Mouse (Mus musculus): ENCODE measurements at regions not wholly inside any gene's neighbourhood (a gene's known extent, or its start where the extent isn't known, plus 50 kb on each side); places are given as distances from the start of the nearest gene placed in this dataset.
"Not testable (repeated sequence)": the region's sequence is repeated elsewhere in the genome, so short reads cannot be mapped to it uniquely, and the experiment has no call there.

- peak; percentile 62 for DNase-seq (ENCODE audit: low spot score)
These were observed 636.8 kb upstream of the Olfr1507 start for GRCm38 (mm10) chr14:53132390-53132789.

- peak; percentile 61 for DNase-seq (ENCODE audit: low spot score)
These were observed 626.2 kb upstream of the Olfr1507 start for GRCm38 (mm10) chr14:53121704-53122103.

DNA sequence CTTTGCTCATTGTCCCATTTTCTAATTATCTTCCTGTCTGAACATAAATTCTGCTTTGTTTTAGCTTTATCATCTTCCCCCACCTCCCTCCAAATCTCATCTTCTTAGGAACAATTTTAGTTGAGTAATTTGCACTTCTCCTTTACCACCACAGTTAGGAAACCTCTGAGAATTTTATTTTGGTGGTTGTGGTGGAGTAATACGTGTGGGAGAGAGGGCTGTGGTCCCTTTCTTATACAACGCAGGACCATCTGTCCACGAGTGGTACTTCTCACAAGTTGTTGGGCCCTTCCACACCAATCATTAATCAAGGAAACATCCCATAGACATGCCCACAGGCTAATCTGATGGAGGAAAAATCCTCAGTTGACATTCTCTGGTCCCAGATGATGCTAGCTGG lies 614.2 kb upstream of the Olfr1507 start:
- DNase-seq (ENCODE audit: low spot score), result not testable (repeated sequence)

GRCm38 (mm10) chr14:53101362-53101761 lies 605.8 kb upstream of the Olfr1507 start:
- DNase-seq (ENCODE audit: low spot score), result peak; percentile 21

DNA sequence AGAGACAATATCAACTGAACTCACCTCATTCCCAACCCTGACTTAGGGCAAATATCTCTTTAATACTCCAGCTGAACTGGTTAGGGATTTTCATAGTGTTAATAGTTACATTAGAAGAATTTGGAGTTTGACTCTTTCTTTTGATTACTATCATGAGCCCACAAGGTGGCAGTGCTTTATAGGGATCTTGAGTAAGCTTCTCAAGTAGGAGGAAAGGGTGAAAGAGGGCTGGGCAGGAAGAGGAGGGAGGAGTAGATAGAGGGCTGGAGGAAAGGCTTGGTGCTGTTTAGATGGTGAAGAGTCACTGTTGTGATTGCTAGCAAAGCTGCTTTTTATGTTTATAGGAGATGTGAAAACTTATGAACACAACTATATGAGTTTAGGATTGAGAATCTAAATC lies 595.4 kb upstream of the Olfr1507 start:
- not testable (repeated sequence) for DNase-seq (ENCODE audit: low spot score)

DNA sequence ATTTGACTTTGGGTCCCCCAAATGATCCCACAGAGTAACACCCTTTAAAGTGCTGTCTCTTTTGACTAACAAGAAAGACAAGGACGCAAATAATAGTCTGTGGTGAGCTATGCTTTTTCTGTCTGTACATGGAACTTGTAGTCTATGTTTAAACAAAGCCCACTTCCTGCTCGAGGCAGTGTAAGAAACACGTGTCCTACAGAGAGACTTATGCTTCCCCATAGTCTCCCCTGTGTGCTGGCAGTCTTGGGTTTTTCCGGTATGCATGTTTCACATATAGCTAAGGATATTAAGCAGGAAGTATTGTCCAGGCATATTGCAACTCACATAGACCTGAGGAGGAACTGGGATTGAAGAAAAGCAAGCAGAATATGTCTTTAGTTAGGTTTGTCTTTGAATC lies 586.3 kb upstream of the Olfr1507 start:
- DNase-seq (ENCODE audit: low spot score), result peak; percentile 34

DNA sequence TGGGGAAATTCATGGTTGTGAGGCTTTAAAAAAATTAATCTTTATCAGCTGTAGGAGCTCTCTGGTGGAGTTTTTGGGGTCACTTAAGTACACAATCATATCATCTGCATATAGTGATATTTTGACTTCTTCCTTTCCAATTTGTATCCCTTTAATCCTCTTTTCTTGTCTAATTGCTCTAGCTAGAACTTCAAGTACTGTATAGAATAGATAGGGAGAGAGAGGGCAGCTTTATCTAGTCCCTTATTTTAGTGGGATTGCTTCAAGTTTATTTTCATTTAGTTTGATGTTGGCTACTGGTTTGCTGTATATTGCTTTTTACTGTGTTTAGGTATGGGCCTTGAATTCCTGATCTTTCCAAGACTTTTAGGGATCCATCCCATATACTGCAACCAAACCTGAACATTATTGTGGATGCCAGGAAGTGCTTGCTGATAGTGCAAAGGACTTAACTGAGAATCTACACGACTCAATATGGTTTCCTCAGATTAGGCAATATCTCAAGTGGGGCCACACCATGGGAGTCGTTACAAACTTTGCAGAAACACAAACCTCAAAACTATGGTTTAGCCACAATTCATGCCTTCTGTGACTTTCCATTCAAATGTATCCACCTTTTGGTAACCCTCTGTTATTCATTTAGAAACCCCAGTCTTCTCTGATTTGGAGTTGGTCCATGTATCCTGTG lies 585.6 kb upstream of the Olfr1507 start:
- not testable (repeated sequence) for DNase-seq (ENCODE audit: low spot score)

DNA sequence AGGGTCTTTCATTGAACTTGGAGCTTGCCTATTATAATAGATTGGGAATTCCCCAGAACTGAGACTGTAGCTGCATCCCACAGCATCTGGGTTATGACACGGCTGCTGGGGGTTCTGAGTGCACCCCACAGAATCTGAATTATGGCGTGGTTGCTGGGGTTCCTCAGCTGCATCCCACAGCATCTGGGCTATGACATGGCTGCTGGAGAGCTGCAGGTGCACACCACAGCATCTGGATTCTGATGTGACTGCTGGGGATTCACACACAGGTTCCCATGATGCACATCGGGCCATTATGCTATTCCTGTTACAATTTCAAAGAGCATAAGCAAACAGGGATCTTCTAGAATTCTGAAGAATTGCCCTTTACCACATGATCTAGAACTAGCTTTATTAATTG lies 585.0 kb upstream of the Olfr1507 start:
- not testable (repeated sequence) for DNase-seq (ENCODE audit: low spot score)

GRCm38 (mm10) chr14:53075937-53076336 lies 580.4 kb upstream of the Olfr1507 start:
- not testable (repeated sequence) for DNase-seq (ENCODE audit: low spot score)

DNA sequence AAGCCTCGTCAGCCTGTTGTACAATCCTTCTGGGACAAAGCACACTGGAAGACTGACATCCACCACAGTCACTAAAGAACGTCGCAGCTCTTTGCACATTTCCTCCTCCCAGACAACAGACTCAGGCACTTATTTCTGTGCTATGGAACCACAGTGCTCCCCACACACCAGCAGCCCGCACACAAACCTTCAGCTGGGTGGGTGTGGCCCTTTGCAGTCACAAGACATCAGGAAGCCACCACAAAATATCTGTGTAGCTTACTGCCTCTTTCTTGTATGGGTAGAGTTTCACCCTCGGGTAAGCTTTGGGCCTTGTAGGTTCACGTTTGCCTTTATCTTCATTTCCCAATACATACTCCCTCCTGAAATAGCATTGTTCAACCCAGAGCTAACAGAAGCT lies 577.6 kb upstream of the Olfr1507 start:
- DNase-seq (ENCODE audit: low spot score), result peak; percentile 48

DNA sequence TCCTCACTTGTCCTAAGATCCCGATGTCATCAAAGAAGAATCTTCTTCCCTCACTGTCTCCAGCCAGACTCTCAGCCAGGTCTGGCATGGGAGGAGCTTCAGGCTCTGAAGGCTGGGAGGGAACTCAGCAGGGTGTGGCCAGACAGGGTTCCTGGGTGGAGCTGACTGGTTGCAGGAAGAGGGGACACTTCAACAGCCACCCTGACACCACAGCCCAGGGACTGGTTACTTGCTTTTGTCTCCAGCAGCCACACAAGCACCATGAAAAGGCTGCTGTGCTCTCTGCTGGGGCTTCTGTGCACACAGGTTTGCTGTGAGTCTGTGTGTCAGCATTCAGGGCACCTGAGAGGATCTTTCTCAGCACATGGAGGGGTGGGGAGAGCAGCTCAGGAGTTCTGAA lies 577.0 kb upstream of the Olfr1507 start:
- peak; percentile 7 for DNase-seq (ENCODE audit: low spot score)

- not testable (repeated sequence) for DNase-seq (ENCODE audit: low spot score)
These were observed 558.9 kb upstream of the Olfr1507 start for GRCm38 (mm10) chr14:53054439-53054838.

DNA sequence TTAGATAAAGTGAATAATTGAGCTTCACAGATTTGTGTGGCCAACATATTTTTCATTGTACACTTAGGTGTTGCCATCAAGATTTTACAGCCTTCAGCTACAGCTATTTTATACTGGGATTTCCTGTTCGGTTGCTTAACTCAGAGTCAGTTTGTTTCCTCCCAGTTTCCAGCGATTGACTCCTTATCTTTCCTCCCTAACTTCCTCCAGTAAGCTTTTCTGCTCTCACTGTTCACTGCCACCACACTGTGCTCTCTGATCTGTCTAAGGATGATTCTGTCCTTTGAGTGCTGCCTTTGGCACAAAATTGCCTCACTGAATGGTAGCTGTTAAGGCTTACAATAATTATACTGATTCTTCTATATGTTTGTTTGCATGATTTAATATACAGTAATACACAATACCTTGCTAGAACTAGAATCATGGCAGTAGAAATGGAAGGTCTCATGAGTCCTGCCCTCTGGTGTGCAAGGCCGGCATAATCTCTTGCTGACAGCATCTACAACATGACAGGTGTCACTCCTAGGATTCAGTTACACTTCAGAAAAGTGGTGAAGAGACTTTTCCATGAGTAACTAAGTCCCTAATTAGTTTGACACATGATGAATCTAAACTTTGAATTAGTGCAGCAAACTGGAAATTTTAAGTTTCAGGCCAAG lies 558.0 kb upstream of the Olfr1507 start:
- DNase-seq (ENCODE audit: low spot score), result not testable (repeated sequence)

- not testable (repeated sequence) for DNase-seq (ENCODE audit: low spot score)
These were observed 552.1 kb upstream of the Olfr1507 start for GRCm38 (mm10) chr14:53047683-53048082.

- not testable (repeated sequence) for DNase-seq (ENCODE audit: low spot score)
These were observed 551.4 kb upstream of the Olfr1507 start for GRCm38 (mm10) chr14:53046975-53047374.

- DNase-seq (ENCODE audit: low spot score), result peak; percentile 34
These were observed 549.8 kb upstream of the Olfr1507 start for GRCm38 (mm10) chr14:53045331-53045730.

GRCm38 (mm10) chr14:53044101-53044500 lies 548.6 kb upstream of the Olfr1507 start:
- DNase-seq (ENCODE audit: low spot score), result not testable (repeated sequence)

GRCm38 (mm10) chr14:53042016-53042415 lies 546.5 kb upstream of the Olfr1507 start:
- DNase-seq (ENCODE audit: low spot score), result peak; percentile 15

- not testable (repeated sequence) for DNase-seq (ENCODE audit: low spot score)
These were observed 543.9 kb upstream of the Olfr1507 start for GRCm38 (mm10) chr14:53039475-53039874.

DNA sequence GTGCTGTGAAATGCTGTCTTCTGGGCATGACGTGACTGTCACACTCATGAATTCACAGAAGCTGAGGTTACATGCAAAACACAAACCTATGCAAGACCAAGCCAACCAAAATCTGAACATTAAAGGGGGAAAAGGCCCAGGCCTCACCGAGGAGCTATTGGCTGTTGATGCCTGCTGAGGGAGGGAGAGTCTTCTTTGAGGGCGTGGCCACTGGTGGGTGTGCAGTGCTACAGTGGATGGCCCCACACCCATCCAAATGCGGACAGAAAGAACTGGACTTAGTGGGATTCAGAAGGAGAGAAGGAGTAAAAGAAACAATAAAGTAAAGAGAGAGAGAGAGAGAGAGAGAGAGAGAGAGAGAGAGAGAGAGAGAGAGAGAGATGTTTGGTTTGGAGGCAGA lies 539.4 kb upstream of the Olfr1507 start:
- DNase-seq (ENCODE audit: low spot score), result not testable (repeated sequence)

DNA sequence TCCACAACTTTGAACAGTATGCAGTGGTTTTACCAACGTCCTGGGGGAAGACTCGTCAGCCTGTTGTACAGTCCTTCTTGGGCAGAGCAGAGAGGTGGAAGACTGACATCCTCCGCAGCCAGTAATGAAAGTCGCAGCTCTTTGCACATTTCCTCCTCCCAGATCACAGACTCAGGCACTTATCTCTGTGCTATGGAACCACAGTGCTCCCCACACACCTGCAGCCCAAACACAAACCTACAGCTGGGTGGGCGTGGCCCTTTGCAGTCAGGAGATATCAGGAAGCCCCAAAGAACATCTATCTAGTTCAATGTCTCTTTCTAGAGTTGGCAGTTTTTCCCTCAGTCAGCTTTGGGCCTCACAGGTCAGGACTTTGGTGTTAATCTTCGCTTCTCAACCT lies 537.7 kb upstream of the Olfr1507 start:
- DNase-seq (ENCODE audit: low spot score), result peak; percentile 25

DNA sequence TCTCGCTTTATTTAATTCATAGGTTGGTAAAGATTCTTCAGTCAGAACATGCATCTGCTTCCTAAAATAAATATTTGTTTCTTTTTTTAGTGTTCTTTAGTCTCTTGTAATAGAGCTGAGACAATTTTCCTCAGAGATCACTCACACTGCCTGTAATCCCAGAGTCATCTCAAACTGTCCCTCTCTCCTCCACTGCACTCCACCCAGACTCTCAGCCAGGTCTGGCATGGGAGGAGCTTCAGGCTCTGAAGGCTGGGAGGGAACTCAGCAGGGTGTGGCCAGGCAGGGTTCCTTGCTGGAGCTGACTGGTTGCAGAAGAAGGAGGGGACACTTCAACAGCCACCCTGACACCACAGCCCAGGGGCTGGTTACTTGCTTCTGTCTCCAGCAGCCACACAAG lies 536.9 kb upstream of the Olfr1507 start:
- not testable (repeated sequence) for DNase-seq (ENCODE audit: low spot score)

DNA sequence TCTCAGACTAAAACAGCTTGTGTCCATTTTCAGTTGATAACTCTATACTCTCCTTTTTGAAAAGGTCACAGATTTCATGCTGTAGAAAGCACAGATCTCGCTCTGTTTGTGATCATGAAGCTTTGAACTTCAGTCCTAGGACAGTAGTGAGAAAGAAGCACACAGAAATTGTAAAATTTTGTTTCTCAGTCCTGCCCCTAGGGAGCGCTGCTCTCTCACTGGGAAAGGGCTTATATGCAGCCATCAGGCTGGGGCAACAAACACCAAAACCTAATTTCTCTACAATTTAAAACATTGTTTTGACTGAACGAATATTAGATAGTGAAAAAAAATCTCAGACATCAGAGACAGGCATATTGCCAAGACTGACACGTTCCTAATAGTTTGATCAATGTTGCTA lies 534.7 kb upstream of the Olfr1507 start:
- not testable (repeated sequence) for DNase-seq (ENCODE audit: low spot score)

GRCm38 (mm10) chr14:53026958-53027357 lies 531.4 kb upstream of the Olfr1507 start:
- DNase-seq (ENCODE audit: low spot score), result not testable (repeated sequence)
